Mouse (Mus musculus) CD4-positive helper T cell, adult 2 months (primary cell): ENCODE measurements at regions not wholly inside any gene's neighbourhood (a gene's known extent, or its start where the extent isn't known, plus 50 kb on each side); places are given as distances from the start of the nearest gene placed in this dataset.
"Not testable (repeated sequence)": the region's sequence is repeated elsewhere in the genome, so short reads cannot be mapped to it uniquely, and the experiment has no call there.

Experiments
- DNase-seq: peaks from one replicate; pipeline ENCODE4 v3.0.0-alpha.2; 2012; ENCODE audit warnings: low read depth, missing footprints, low spot score

GRCm38 (mm10) chr9:115414190-115414589 is 104.0 kb upstream of the Stt3b start:
- DNase-seq = no peak

GRCm38 (mm10) chr9:115422786-115423185 is 112.6 kb upstream of the Stt3b start:
- no peak for DNase-seq

- DNase-seq = no peak
These were observed 116.5 kb upstream of the Stt3b start for GRCm38 (mm10) chr9:115426682-115427081.

GRCm38 (mm10) chr9:115430271-115430670 is 120.0 kb upstream of the Stt3b start:
- DNase-seq = no peak

GRCm38 (mm10) chr9:115434696-115435095 is 124.5 kb upstream of the Stt3b start:
- peak; percentile 78 for DNase-seq

- no peak for DNase-seq
These were observed 126.1 kb upstream of the Stt3b start for GRCm38 (mm10) chr9:115436301-115436700.

GRCm38 (mm10) chr9:115438234-115438633 is 128.0 kb upstream of the Stt3b start:
- DNase-seq = not testable (repeated sequence)

- DNase-seq = no peak
These were observed 136.5 kb upstream of the Stt3b start for GRCm38 (mm10) chr9:115446681-115447080.

GRCm38 (mm10) chr9:115450741-115451320 is 140.6 kb upstream of the Stt3b start:
- no peak for DNase-seq

- DNase-seq = no peak
These were observed 144.6 kb upstream of the Stt3b start for GRCm38 (mm10) chr9:115454771-115455170.

GRCm38 (mm10) chr9:115456121-115456520 is 145.9 kb upstream of the Stt3b start:
- no peak for DNase-seq

GRCm38 (mm10) chr9:115456638-115457037 is 146.4 kb upstream of the Stt3b start:
- no peak for DNase-seq

- DNase-seq = no peak
These were observed 147.9 kb upstream of the Stt3b start for GRCm38 (mm10) chr9:115457889-115458710.

GRCm38 (mm10) chr9:115459075-115459474 is 148.9 kb upstream of the Stt3b start:
- DNase-seq = not testable (repeated sequence)

- no peak for DNase-seq
These were observed 155.1 kb upstream of the Stt3b start for GRCm38 (mm10) chr9:115465326-115465725.

GRCm38 (mm10) chr9:115468641-115469040 is 158.4 kb upstream of the Stt3b start:
- DNase-seq = peak; percentile 53

- DNase-seq = peak; percentile 58
These were observed 161.4 kb upstream of the Stt3b start for GRCm38 (mm10) chr9:115471582-115471981.

- no peak for DNase-seq
These were observed 162.8 kb upstream of the Stt3b start for GRCm38 (mm10) chr9:115473037-115473436.

- DNase-seq = no peak
These were observed 163.6 kb upstream of the Stt3b start for GRCm38 (mm10) chr9:115473847-115474246.

GRCm38 (mm10) chr9:115474342-115474741 is 164.1 kb upstream of the Stt3b start:
- DNase-seq = peak; percentile 25

- no peak for DNase-seq
These were observed 166.0 kb upstream of the Stt3b start for GRCm38 (mm10) chr9:115476205-115476604.

GRCm38 (mm10) chr9:115477556-115478220 is 167.5 kb upstream of the Stt3b start:
- DNase-seq = no peak

GRCm38 (mm10) chr9:115478946-115479345 is 168.7 kb upstream of the Stt3b start:
- DNase-seq = no peak
